9 mouse cellular contexts compared by ENCODE assay signal in genomic region chr5:67532756-67533255, GRCm38 (mm10).
DNase-seq lines count a peak whose midpoint lies in the region; ATAC-seq and TF ChIP-seq lines count a peak whose summit lies in the region.
"Had no signal": no experiment of that assay in that cellular context is flagged by ENCODE, and none has a peak within 500 bp of the region (broad histone marks: within the 10 kb centered on the region; RNA-seq: fewer than 3 reads in every experiment).

No protein-coding gene starts in this region.

- no peaks in the 10 kb centered on the region for H3K36me3 ChIP-seq in intestine, embryonic 15.5 days
- no peaks in the 10 kb centered on the region for H3K36me3 ChIP-seq in liver, embryonic 13.5 days

- H3K27me3 ChIP-seq in cerebellum, adult 2 months (ENCODE audit: control insufficient read depth, insufficient read depth, low read length), result no peaks in the 10 kb centered on the region
- no peaks in the 10 kb centered on the region; the same call in 1 of the 2 replicates for H3K27me3 ChIP-seq in intestine, embryonic 15.5 days (replicated peaks)
- H3K27me3 ChIP-seq in liver, embryonic 13.5 days, result no peaks in the 10 kb centered on the region

- no peak for ATAC-seq in intestine, embryonic 15.5 days
- no peak for ATAC-seq in liver, embryonic 13.5 days (ENCODE audit: low read depth)

- TF ChIP-seq CTCF in cerebellum, adult 2 months (IDR thresholded peaks at IDR 0.05; ENCODE audit: borderline replicate concordance, insufficient read depth, low read depth, low read length), result no peak

- peak overlapping the region; percentile 35 for H3K4me3 ChIP-seq in cerebellum, adult 2 months (replicated peaks; ENCODE audit: insufficient read depth, low read depth, low read length)
- peak overlapping the region; percentile 38 for H3K4me3 ChIP-seq in brown adipose tissue, adult 24 weeks (ENCODE audit: insufficient read depth, low read depth, low read length)
- H3K4me3 ChIP-seq in intestine, embryonic 15.5 days (replicated peaks), result no peak overlapping the region
- no peak overlapping the region for H3K4me3 ChIP-seq in liver, embryonic 13.5 days (replicated peaks)
- H3K4me3 ChIP-seq: erythroblast, embryonic 14.5 days had no signal

- DNase-seq in cerebellum, adult 2 months, result peak; percentile 18 to 29
- DNase-seq in cerebellum, adult 9-10 months, result no peak
- DNase-seq in gonadal fat pad, adult 2 months (ENCODE audit: low read depth), result peak; percentile 9
- DNase-seq in liver, embryonic 13.5 days, result no peak
- DNase-seq in retina, adult 2 months (ENCODE audit: low read depth, low spot score), result peak; percentile 49
- DNase-seq in thymus, postnatal 36 days, result no peak

- no peak overlapping the region for H3K9ac ChIP-seq in intestine, embryonic 15.5 days
- no peak overlapping the region for H3K9ac ChIP-seq in liver, embryonic 13.5 days

- no peaks in the 10 kb centered on the region; the same call in 1 of the 2 replicates for H3K4me1 ChIP-seq in cerebellum, adult 2 months (ENCODE audit: control insufficient read depth, insufficient read depth, low read length)
- H3K4me1 ChIP-seq in brown adipose tissue, adult 24 weeks (ENCODE audit: control insufficient read depth, insufficient read depth, insufficient read length, low read length), result no peaks in the 10 kb centered on the region
- H3K4me1 ChIP-seq in intestine, embryonic 15.5 days (replicated peaks), result peaks cover 4% of the 10 kb centered on the region
- no peaks in the 10 kb centered on the region for H3K4me1 ChIP-seq in liver, embryonic 13.5 days (replicated peaks)

- no peak overlapping the region for H3K27ac ChIP-seq in cerebellum, adult 2 months (ENCODE audit: insufficient read depth, low read length)
- H3K27ac ChIP-seq in brown adipose tissue, adult 24 weeks (replicated peaks; ENCODE audit: low read depth, low read length), result no peak overlapping the region
- H3K27ac ChIP-seq in intestine, embryonic 15.5 days, result no peak overlapping the region
- no peak overlapping the region for H3K27ac ChIP-seq in liver, embryonic 13.5 days

- H3K4me2 ChIP-seq in intestine, embryonic 15.5 days (replicated peaks), result peak overlapping the region; percentile 39
- H3K4me2 ChIP-seq in liver, embryonic 13.5 days, result 0 out of 2 replicates have a peak overlapping the region, but pooled peaks have one; percentile 28

- TF ChIP-seq POLR2A in cerebellum, adult 2 months (IDR thresholded peaks at IDR 0.05; ENCODE audit: borderline replicate concordance, insufficient read depth, low read length), result no peak

- no peaks in the 10 kb centered on the region for H3K9me3 ChIP-seq in intestine, embryonic 15.5 days
- H3K9me3 ChIP-seq in liver, embryonic 13.5 days (replicated peaks), result no peaks in the 10 kb centered on the region

- 9% methylated on average over 15 of the region's 15 CpGs for WGBS in cerebellum, adult 2 months
- 43% methylated on average over 15 of the region's 15 CpGs for WGBS in intestine, embryonic 15.5 days
- WGBS in liver, embryonic 13.5 days (ENCODE audit: insufficient replicate concordance), result 49% methylated on average over 15 of the region's 15 CpGs

Comparison
In these comparisons a context has a peak if more than half of its experiments do, and no peak if none do; other contexts are left out.
1. DNase-seq: peak in cerebellum, adult 2 months (2 of 2), gonadal fat pad, adult 2 months (single experiment) and retina, adult 2 months (single experiment); none in cerebellum, adult 9-10 months (single experiment), liver, embryonic 13.5 days (single experiment) and thymus, postnatal 36 days (0 of 2).
2. H3K4me3 ChIP-seq: peak in cerebellum, adult 2 months (single experiment) and brown adipose tissue, adult 24 weeks (single experiment); none in intestine, embryonic 15.5 days (single experiment) and liver, embryonic 13.5 days (single experiment).